Mouse (Mus musculus) kidney, embryonic 15.5 days (tissue): ENCODE measurements around the gene Ptpn14. TPM values are rescaled to one million over a fixed set of nuclear protein-coding genes. Genes with fewer than 3 reads are reported as not detected.

Source experiments
- ATAC-seq: fragments of 200-750 bp; cut with Nextera tagmentation; replicated peaks from 2 replicates; pipeline ENCODE4 v1.8.0; 2017; ENCODE audit warnings: moderate TSS enrichment; ENCODE audit not compliant: low FRiP score
- H3K27ac ChIP-seq: fragments of 300-500 bp; sonication (generic); 2 replicates; pipeline ENCODE4 v1.5.1; 2015; ENCODE audit warnings: mild to moderate bottlenecking, inconsistent platforms
- H3K27me3 ChIP-seq: fragments of 300-500 bp; sonication (generic); 2 replicates; pipeline ENCODE4 v1.6.1; 2015; ENCODE audit warnings: inconsistent platforms
- H3K36me3 ChIP-seq: fragments of 300-500 bp; sonication (generic); 2 replicates; pipeline ENCODE4 v1.6.1; 2015; ENCODE audit warnings: inconsistent platforms
- H3K4me1 ChIP-seq: fragments of 300-500 bp; sonication (generic); 2 replicates; pipeline ENCODE4 v1.6.1; 2015; ENCODE audit warnings: inconsistent platforms
- H3K4me2 ChIP-seq: fragments of 300-500 bp; sonication (generic); 2 replicates; pipeline ENCODE4 v1.6.1; 2015; ENCODE audit warnings: moderate library complexity, mild to moderate bottlenecking, inconsistent platforms
- H3K4me3 ChIP-seq: fragments of 300-500 bp; sonication (generic); replicated peaks from 2 replicates; pipeline ENCODE4 v1.5.1; 2015; ENCODE audit warnings: mild to moderate bottlenecking, inconsistent platforms
- H3K9ac ChIP-seq: fragments of 300-500 bp; sonication (generic); 2 replicates; pipeline ENCODE4 v1.6.1; 2015; ENCODE audit warnings: mild to moderate bottlenecking, inconsistent platforms
- H3K9me3 ChIP-seq: fragments of 300-500 bp; sonication (generic); replicated peaks from 2 replicates; pipeline ENCODE4 v1.6.1; 2016; ENCODE audit warnings: inconsistent platforms
- WGBS: fragments of 180-500 bp; shearing (Covaris S2); methylation state at CpG from one replicate; pipeline ENCODE4 v1.1.7; 2015; ENCODE audit warnings: mixed read lengths; 5-methylcytosine and 5-hydroxymethylcytosine counted together
- polyA plus RNA-seq: library from polyadenylated mRNA; unstranded; fragments of >200 nt; fragmentation: Nextera tagmentation; extraction: Ambion mirVana; gene quantifications from 2 replicates; pipeline ENCODE4 v1.2.1, GENCODE M21; 2015

The Ptpn14 gene
- polyA plus RNA-seq, 1 experiment from 2014 or later = 17.3 TPM

DNA sequence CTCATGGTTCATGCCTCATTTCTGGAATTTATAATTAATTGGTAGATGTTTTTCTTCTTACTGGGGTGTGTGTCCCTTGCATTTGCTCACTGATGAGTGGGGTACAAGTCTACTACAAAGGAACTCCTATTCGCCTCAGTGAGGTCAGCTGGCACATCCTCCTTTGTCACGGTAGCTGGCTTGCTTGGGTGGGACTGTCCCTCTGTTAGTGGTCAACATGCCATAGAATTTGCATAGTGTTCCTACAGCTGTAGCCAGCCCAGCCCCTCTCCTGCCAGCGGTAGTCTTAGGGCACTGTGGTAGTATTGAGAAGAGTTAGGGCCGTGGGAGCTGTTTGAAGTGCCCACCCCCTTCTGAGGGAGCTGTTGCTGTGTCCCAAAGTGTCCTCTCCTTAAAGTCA, 73.2 kb downstream of the Ptpn14 start:
- Histone ChIP-seq H3K27ac (no peak overlapping the region), H3K9me3 (no peaks in the 10 kb centered on the region), H3K4me1 (peaks cover 20% of the 10 kb centered on the region; the same call in 1 of the 2 replicates), H3K36me3 (peaks cover 53% of the 10 kb centered on the region), H3K4me2 (no peak overlapping the region), H3K4me3 (no peak overlapping the region), H3K9ac (no peak overlapping the region), H3K27me3 (no peaks in the 10 kb centered on the region)
- ATAC-seq = no peak
- 80% methylated on average over 4 of the region's 4 CpGs for WGBS

GRCm38 (mm10) chr1:189802575-189802974, 74.5 kb downstream of the Ptpn14 start:
- no peak for ATAC-seq
- Histone ChIP-seq H3K9ac (no peak overlapping the region), H3K4me1 (peaks cover 22% of the 10 kb centered on the region; the same call in 1 of the 2 replicates), H3K9me3 (no peaks in the 10 kb centered on the region), H3K27ac (no peak overlapping the region), H3K4me3 (no peak overlapping the region), H3K36me3 (peaks cover 54% of the 10 kb centered on the region), H3K27me3 (no peaks in the 10 kb centered on the region), H3K4me2 (no peak overlapping the region)
- WGBS = 90% methylated on average over 4 of the region's 4 CpGs

- H3K27ac ChIP-seq = no peak overlapping the region
- H3K36me3 ChIP-seq = peaks cover 57% of the 10 kb centered on the region
- WGBS = 90% methylated on average over 11 of the region's 11 CpGs
- no peak for ATAC-seq
- no peak overlapping the region for H3K4me2 ChIP-seq
- H3K9me3 ChIP-seq = no peaks in the 10 kb centered on the region
- no peak overlapping the region for H3K9ac ChIP-seq
- H3K4me1 ChIP-seq = peaks cover 22% of the 10 kb centered on the region; the same call in 1 of the 2 replicates
- no peaks in the 10 kb centered on the region for H3K27me3 ChIP-seq
- H3K4me3 ChIP-seq = no peak overlapping the region
Observed at GRCm38 (mm10) chr1:189803742-189804141, 75.7 kb downstream of the Ptpn14 start.

DNA sequence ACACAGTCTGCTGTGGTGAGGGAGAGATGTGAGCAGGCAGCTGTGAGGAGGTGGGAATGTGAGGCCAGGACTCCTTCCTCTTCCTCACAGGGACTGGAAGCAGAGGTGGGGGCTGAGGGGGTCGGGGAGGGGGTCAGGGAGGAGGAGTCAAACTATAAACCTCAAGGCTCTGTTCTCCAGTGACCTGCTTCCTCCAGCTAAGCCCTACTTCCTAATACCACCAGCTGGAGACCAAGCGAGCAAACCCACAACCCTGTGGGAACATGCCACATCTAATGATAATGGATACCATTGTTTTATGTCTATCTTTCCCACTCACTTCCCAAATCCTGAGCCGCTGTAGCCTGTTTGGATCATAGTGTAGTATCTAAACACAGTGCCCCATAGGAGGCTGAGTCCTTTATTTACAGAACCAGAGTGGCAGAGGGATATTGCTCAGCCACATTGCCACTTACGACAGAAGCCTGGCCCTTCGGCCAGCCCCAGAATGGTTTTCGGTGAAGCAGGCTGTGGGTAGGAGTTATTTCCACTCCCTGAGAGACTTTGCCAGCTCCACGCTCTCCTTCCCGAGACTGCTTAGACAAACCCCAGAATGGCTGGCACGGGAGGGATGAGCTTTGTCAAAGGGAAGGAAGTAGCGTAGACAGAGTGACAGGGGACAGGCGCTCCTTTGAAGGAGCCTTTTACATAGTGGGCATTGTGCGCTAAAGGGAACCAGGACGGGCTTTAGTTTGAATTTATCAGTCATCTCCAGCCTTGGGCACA, 78.6 kb downstream of the Ptpn14 start:
- Histone ChIP-seq H3K4me3 (no peak overlapping the region), H3K36me3 (peaks cover 37% of the 10 kb centered on the region), H3K9me3 (no peaks in the 10 kb centered on the region), H3K27me3 (no peaks in the 10 kb centered on the region), H3K4me2 (no peak overlapping the region), H3K27ac (no peak overlapping the region), H3K9ac (no peak overlapping the region), H3K4me1 (peaks cover 11% of the 10 kb centered on the region)
- no peak for ATAC-seq
- 79% methylated on average over 13 of the region's 13 CpGs for WGBS

GRCm38 (mm10) chr1:189808015-189808414, 79.9 kb downstream of the Ptpn14 start:
- Histone ChIP-seq H3K27me3 (no peaks in the 10 kb centered on the region), H3K4me2 (no peak overlapping the region), H3K36me3 (peaks cover 24% of the 10 kb centered on the region), H3K4me3 (no peak overlapping the region), H3K9me3 (no peaks in the 10 kb centered on the region), H3K4me1 (peaks cover 14% of the 10 kb centered on the region), H3K9ac (no peak overlapping the region), H3K27ac (no peak overlapping the region)
- ATAC-seq = no peak
- 94% methylated on average over 6 of the region's 6 CpGs for WGBS

DNA sequence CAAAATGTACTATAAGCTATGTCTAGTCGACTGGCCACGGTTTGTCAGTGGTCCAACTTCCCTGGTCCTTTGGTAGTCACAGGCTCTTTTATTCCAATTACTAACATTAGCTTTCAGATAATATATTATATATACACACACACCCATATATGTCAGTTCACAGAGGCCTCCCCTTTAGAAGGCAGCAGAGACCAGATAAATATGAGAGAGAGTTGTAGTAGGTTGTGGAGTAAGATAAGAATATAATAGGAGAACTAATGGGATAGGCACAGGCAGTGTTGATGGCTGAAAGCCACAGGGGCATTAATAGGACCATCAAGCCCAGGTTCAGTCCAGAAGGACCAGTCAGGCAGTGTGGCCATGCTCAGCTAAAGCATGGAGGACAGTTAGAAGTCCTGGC, 80.4 kb downstream of the Ptpn14 start:
- Histone ChIP-seq H3K27ac (no peak overlapping the region), H3K9me3 (no peaks in the 10 kb centered on the region), H3K4me2 (no peak overlapping the region), H3K4me3 (no peak overlapping the region), H3K9ac (no peak overlapping the region), H3K36me3 (peaks cover 21% of the 10 kb centered on the region), H3K4me1 (peaks cover 15% of the 10 kb centered on the region), H3K27me3 (no peaks in the 10 kb centered on the region)
- ATAC-seq = no peak
- 88% methylated on average over 2 of the region's 2 CpGs for WGBS

- no peak overlapping the region for H3K27ac ChIP-seq
- ATAC-seq = no peak
- peaks cover 30% of the 10 kb centered on the region for H3K4me1 ChIP-seq
- H3K27me3 ChIP-seq = no peaks in the 10 kb centered on the region
- no peak overlapping the region for H3K4me3 ChIP-seq
- no peaks in the 10 kb centered on the region for H3K9me3 ChIP-seq
- H3K4me2 ChIP-seq = no peak overlapping the region
- H3K9ac ChIP-seq = no peak overlapping the region
- H3K36me3 ChIP-seq = peaks cover 16% of the 10 kb centered on the region
- WGBS = 60% methylated on average over 2 of the region's 2 CpGs
Observed at GRCm38 (mm10) chr1:189811778-189812177, 83.7 kb downstream of the Ptpn14 start.

DNA sequence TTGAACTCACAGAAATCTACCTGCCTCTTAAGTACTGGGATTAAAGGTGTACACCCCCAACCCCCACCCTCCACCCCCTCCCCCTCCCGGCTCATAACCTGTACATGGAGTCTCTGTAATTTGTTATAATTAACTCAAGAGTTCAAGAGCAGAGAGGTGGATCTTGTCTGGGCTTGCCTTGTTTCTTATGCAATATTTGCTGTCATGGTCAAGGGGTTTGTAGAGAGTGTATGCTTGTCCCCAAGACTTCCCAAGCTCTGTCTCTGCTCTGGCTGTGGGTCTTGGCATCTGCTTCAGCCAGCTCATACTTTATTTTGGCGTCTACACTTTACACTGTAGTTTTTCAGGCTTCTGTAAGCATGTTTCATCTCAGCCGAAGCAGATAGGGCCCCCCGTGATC, 86.3 kb downstream of the Ptpn14 start:
- 81% methylated on average over 4 of the region's 4 CpGs for WGBS
- Histone ChIP-seq H3K4me3 (no peak overlapping the region), H3K4me2 (no peak overlapping the region), H3K9me3 (no peaks in the 10 kb centered on the region), H3K9ac (no peak overlapping the region), H3K27me3 (no peaks in the 10 kb centered on the region), H3K4me1 (peaks cover 38% of the 10 kb centered on the region), H3K27ac (no peak overlapping the region), H3K36me3 (peaks cover 2% of the 10 kb centered on the region; the same call in 1 of the 2 replicates)
- ATAC-seq = no peak

DNA sequence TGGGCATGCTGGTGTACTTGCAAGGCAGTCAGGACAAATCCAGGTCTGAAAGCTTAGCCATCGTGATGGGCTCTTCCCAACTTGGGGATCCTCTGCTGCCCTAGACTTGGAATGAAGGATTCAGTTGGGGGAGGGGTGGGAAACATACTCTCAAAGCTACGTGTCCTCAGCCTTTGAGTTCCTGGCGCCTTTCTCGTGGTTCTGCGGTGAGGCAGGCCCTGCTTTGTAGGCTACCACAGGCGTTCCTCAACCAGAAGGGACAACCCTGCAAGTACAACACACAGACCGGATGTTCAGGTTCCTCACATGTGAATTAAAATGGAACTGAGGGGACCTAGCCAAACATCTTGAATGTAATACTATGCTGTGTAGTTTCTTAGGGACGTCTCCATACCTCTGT, 89.0 kb downstream of the Ptpn14 start:
- Histone ChIP-seq H3K4me3 (no peak overlapping the region), H3K4me2 (no peak overlapping the region), H3K36me3 (no peaks in the 10 kb centered on the region), H3K27me3 (no peaks in the 10 kb centered on the region), H3K27ac (peak overlapping the region; percentile 49), H3K9me3 (no peaks in the 10 kb centered on the region), H3K9ac (no peak overlapping the region), H3K4me1 (peaks cover 50% of the 10 kb centered on the region)
- 72% methylated on average over 8 of the region's 8 CpGs for WGBS
- ATAC-seq = no peak

- ATAC-seq = no peak
- Histone ChIP-seq H3K4me1 (peaks cover 49% of the 10 kb centered on the region), H3K9me3 (no peaks in the 10 kb centered on the region), H3K4me3 (no peak overlapping the region), H3K27ac (peak overlapping the region; percentile 49), H3K4me2 (no peak overlapping the region), H3K27me3 (no peaks in the 10 kb centered on the region), H3K36me3 (no peaks in the 10 kb centered on the region), H3K9ac (no peak overlapping the region)
- WGBS = 46% methylated on average over 9 of the region's 9 CpGs
Observed at GRCm38 (mm10) chr1:189817810-189818209, 89.7 kb downstream of the Ptpn14 start.

DNA sequence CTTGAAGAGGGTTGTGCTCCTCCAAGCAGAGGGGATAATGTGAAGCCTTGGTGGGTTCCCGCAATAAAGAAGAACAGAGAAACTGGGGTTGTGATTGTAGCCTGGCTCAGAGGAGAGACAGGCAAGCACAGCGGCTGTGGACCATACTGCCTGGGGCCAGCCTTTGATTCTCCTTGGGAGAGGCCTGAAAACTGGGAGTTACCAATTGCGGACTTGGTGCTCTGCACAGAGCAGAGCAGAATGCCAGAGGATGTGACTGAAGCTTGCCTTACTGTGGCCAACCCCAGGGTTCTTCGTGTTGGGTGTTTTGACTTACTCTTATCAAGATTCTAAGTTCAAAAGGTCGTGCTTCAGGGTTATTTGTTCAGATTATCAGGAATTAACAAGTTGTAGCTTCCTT, 92.0 kb downstream of the Ptpn14 start:
- H3K27me3 ChIP-seq = no peaks in the 10 kb centered on the region
- H3K9ac ChIP-seq = no peak overlapping the region
- no peak overlapping the region for H3K27ac ChIP-seq
- no peak for ATAC-seq
- no peak overlapping the region for H3K4me2 ChIP-seq
- no peaks in the 10 kb centered on the region for H3K9me3 ChIP-seq
- no peak overlapping the region for H3K4me3 ChIP-seq
- H3K36me3 ChIP-seq = peaks cover 10% of the 10 kb centered on the region
- 51% methylated on average over 5 of the region's 5 CpGs for whole genome bisulfite sequencing
- peaks cover 38% of the 10 kb centered on the region for H3K4me1 ChIP-seq

DNA sequence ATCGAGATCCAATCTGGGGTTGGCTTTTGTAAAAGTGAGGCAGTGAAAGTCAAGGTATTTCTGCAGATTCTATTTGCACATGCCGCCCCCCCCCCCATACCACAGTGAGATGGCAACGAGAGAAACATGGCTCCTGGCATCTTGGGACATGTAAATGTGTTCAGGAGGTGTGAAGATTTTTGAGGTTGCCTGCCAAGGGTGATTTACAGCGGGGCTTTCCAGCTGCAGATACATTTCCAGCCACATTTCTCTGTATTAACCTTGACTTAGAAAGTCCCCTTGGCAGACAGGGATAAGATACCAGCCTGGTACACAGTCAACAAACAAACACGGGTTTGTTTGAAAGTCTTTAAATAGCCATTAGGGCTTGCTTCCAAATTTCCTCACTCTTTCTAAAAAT, 96.4 kb downstream of the Ptpn14 start:
- Histone ChIP-seq H3K4me2 (no peak overlapping the region), H3K36me3 (peaks cover 48% of the 10 kb centered on the region), H3K27ac (no peak overlapping the region), H3K27me3 (no peaks in the 10 kb centered on the region), H3K4me3 (no peak overlapping the region), H3K9ac (no peak overlapping the region), H3K9me3 (no peaks in the 10 kb centered on the region), H3K4me1 (peaks cover 17% of the 10 kb centered on the region)
- no peak for ATAC-seq
- WGBS = 77% methylated on average over 5 of the region's 5 CpGs

DNA sequence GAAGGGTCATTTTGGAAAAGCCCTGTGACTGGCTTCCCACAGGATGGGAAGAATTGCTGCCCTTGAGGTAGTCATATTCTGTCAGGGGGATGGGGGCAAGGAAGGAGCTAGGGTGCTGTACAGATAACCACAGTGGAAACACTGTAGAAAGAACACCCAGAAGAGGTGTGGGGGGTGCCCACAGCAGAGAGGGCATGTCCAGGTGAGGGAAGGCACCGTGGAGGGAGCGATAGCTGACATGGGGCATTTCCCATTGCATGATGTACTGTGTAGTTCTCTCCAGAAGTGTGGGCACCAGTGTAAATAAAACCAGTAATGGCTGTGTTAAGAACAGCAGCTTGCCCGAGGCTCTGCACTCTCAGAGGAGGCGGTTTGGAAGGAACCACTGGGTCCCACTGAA, 102.3 kb downstream of the Ptpn14 start:
- Histone ChIP-seq H3K4me1 (peaks cover 28% of the 10 kb centered on the region), H3K4me3 (no peak overlapping the region), H3K36me3 (peaks cover 61% of the 10 kb centered on the region), H3K4me2 (no peak overlapping the region), H3K9me3 (no peaks in the 10 kb centered on the region), H3K27ac (0 out of 2 replicates have a peak overlapping the region, but pooled peaks have one; percentile 23), H3K9ac (no peak overlapping the region), H3K27me3 (no peaks in the 10 kb centered on the region)
- 49% methylated on average over 4 of the region's 4 CpGs for WGBS
- peak; percentile 13; the same call in 1 of the 2 replicates for ATAC-seq
